Mouse (Mus musculus) G1E (cell line): ENCODE measurements at regions not wholly inside any gene's neighbourhood (a gene's known extent, or its start where the extent isn't known, plus 50 kb on each side); places are given as distances from the start of the nearest gene placed in this dataset.

Experiments
- ATAC-seq: 2 replicates; pipeline ENCODE4 v1.8.0; 2016; ENCODE audit warnings: mild to moderate bottlenecking; ENCODE audit not compliant: insufficient number of reproducible peaks, poor library complexity, low FRiP score, severe bottlenecking; ENCODE audit errors: extremely low read depth
- DNase-seq: peaks from one replicate; pipeline ENCODE4 v3.0.0; 2012; ENCODE audit warnings: low spot score
- H3K27me3 ChIP-seq: 2 replicates; pipeline ENCODE4 v1.6.1; 2012; ENCODE audit warnings: mild to moderate bottlenecking, low read length, inconsistent platforms; ENCODE audit not compliant: insufficient read depth
- H3K36me3 ChIP-seq: replicated peaks from 2 replicates; pipeline ENCODE3; 2012; ENCODE audit warnings: mild to moderate bottlenecking, inconsistent platforms
- H3K4me1 ChIP-seq: 2 replicates; pipeline ENCODE4 v1.6.1; 2012; ENCODE audit warnings: low read depth, low read length, inconsistent platforms, mixed read lengths; ENCODE audit not compliant: insufficient read depth
- H3K4me3 ChIP-seq: 2 replicates; pipeline ENCODE4 v1.5.1; 2012; ENCODE audit warnings: low read depth, mild to moderate bottlenecking, inconsistent platforms, low read length, moderate library complexity, mixed read lengths
- H3K9me3 ChIP-seq: replicated peaks from 2 replicates; pipeline ENCODE4 v1.6.1; 2012; ENCODE audit warnings: inconsistent platforms
- CTCF ChIP-seq: IDR thresholded peaks from 2 replicates; pipeline ENCODE4 v1.5.1; 2012; ENCODE audit warnings: low read depth, low read length, inconsistent platforms, mixed read lengths
- GATA1 ChIP-seq: IDR thresholded peaks from 2 replicates; pipeline ENCODE4 v1.6.1; 2012; ENCODE audit warnings: borderline replicate concordance, low read length, inconsistent platforms, mixed read lengths
- GATA2 ChIP-seq: IDR thresholded peaks from 2 replicates; pipeline ENCODE4 v1.6.1; 2012; ENCODE audit warnings: low read depth, low read length, inconsistent platforms, borderline replicate concordance
- POLR2AphosphoS5 ChIP-seq: IDR thresholded peaks from 2 replicates; pipeline ENCODE4 v1.6.1; 2012; ENCODE audit warnings: low read depth, low read length, inconsistent platforms; ENCODE audit not compliant: insufficient replicate concordance
- TAL1 ChIP-seq: conservative IDR thresholded peaks from 2 replicates; pipeline ENCODE4 v1.6.1; 2012; ENCODE audit warnings: low read depth, low read length, inconsistent platforms, mixed read lengths

DNA sequence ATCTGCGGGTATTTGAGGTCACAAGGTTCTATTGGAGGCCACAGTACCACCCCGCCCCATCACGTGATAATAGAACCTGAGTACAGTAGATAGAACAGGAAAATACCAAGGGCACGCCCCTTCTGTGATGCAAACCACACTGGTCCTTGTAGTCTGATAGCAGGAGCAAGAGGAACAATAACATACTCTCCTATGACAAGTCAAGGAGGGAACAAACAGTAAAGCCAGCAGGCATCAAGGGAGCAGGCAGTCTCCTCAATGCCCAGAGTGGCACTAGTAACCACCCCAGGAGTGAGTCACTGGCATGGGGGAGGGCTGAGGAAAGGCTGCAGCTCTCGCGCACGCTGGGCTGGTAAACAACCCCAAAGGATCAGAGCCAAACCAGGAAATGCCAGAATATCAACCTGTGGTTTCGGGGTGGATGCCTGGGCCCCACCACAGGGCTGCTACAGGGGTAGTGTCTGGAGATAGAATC is 150.5 kb upstream of the Tmc1 start:
- Histone ChIP-seq H3K27me3 (0 out of 2 replicates have a peak, but pooled peaks cover 3% of the 10 kb centered on the region), H3K4me3 (no peak overlapping the region), H3K36me3 (no peaks in the 10 kb centered on the region), H3K4me1 (no peaks in the 10 kb centered on the region), H3K9me3 (no peaks in the 10 kb centered on the region)
- ATAC-seq (no peak), DNase-seq (no peak)
- TF ChIP-seq CTCF: no peak

DNA sequence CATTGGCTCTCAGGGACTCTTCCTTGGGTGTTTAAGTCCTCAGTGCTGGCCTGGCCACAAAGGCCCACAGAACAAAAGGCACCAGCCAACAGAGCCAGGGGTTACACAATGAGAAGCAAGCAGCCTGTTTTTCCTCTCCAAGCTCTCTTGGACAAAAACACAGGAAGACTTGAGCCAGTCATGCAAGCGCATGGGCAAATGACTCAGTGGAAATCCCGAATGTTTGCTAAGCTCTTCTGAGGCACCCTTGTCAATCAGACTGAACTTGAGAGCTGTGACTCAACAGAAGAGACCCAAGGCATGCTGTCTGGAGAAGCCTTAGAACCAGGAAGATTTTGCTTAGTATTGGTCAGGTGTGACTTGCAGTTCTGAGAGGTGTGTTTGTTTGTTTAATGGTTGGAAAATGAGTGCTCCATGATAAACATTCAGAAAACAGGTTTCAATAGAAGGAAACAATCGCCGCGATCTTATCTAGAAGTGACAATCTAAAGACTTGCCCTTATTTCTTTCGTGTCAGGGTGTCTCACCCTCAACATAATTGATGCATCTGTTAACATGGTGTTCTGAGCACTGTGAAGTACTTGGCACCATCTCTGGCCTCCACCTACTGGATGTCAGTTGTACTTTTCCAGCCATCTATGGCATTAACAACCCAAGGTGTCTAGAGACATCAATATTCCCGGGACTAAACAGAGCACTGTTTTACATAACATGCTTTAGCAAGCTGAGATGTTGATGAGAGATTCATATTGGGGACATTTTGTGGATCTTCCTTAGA is 124.0 kb upstream of the Tmc1 start:
- no peaks in the 10 kb centered on the region for H3K9me3 ChIP-seq
- H3K36me3 ChIP-seq: no peaks in the 10 kb centered on the region
- H3K27me3 ChIP-seq: no peaks in the 10 kb centered on the region
- H3K4me3 ChIP-seq: no peak overlapping the region
- no peak for DNase-seq
- ATAC-seq: no peak
- no peaks in the 10 kb centered on the region for H3K4me1 ChIP-seq
- TF ChIP-seq POLR2AphosphoS5 (no peak), GATA2 (no peak), CTCF (no peak), TAL1 (no peak), GATA1 (no peak)

DNA sequence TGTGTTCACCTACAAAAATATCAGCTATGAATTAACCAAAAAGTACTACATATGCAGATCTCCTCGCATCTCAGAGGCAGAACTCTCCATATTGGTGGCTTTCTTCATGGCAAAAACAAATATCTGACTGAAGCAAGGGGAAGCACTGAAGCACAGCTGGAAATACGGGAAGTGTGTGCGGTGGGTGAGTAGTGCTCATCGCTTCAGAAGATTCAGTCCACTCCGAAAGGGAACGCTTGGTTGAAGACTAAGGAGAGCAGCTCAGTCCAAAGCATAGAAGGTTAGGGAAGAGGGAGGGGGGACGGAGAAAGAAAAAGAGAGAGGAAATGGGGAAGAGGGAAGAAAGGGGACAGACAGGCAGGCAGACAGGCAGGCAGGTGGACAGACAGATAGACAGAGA is 114.4 kb upstream of the Tmc1 start:
- ATAC-seq (no peak), DNase-seq (no peak)
- TF ChIP-seq CTCF: no peak
- no peak for TF ChIP-seq GATA1
- TF ChIP-seq POLR2AphosphoS5: no peak
- TF ChIP-seq GATA2: no peak
- no peak for TF ChIP-seq TAL1
- Histone ChIP-seq H3K9me3 (no peaks in the 10 kb centered on the region), H3K27me3 (no peaks in the 10 kb centered on the region), H3K36me3 (no peaks in the 10 kb centered on the region), H3K4me1 (no peaks in the 10 kb centered on the region), H3K4me3 (no peak overlapping the region)

DNA sequence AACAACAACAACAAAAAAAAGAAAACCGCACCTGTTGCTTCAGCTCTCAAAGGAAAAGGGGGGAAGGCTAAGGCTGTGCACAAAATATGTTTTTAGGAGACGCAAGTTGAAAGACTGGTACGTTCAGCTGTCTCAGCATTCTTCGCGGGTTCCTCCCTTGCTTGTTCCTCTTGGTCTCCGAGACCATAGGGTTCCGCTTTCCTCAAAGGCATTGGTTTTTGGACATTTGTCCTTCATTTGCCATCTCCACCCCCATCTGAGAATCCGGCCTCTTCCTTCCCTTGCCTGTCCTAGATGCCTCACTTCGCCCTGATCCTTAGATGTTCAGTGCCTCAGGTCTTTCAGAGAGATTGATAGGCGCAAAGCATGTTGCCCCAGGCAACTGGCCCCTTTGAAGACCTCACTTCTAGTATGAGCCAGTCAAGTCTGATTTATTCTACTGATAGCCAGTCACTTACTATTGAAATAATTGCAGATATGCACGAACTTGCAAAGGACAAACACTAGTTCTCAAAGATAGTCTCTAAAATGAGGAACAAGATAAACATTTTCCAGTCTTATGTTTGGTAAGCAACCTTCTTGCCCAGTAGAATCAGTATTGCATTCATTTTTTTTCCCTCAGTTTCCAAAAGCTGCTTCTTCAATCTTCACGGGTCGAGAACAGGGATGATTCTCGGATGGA is 112.6 kb upstream of the Tmc1 start:
- Histone ChIP-seq H3K4me3 (no peak overlapping the region), H3K27me3 (no peaks in the 10 kb centered on the region), H3K36me3 (no peaks in the 10 kb centered on the region), H3K9me3 (no peaks in the 10 kb centered on the region), H3K4me1 (no peaks in the 10 kb centered on the region)
- TF ChIP-seq GATA1 (no peak), CTCF (no peak), POLR2AphosphoS5 (no peak), GATA2 (no peak), TAL1 (no peak)
- DNase-seq: no peak
- no peak for ATAC-seq

DNA sequence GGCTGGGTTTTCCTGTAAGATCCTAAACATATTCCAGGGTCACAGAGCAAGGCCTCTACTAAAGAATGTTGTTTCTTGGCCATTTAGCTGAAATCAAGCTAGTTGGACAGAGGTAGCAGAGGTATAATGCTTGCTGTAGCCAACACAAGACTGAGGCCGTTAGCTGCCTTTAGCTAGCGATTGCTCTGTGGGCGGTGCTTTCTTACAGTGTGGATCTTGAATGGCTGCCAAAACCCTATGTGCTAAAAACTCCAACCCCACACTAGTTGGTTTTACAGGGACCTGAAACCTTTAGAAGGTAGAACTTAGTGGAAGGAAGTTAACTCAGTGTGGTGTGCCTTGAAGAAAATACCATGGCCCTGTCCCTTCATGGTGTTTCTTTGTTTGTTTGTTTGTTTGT is 110.9 kb upstream of the Tmc1 start:
- H3K4me1 ChIP-seq: no peaks in the 10 kb centered on the region
- ATAC-seq (no peak), DNase-seq (no peak)
- no peak overlapping the region for H3K4me3 ChIP-seq
- H3K9me3 ChIP-seq: no peaks in the 10 kb centered on the region
- no peaks in the 10 kb centered on the region for H3K27me3 ChIP-seq
- H3K36me3 ChIP-seq: no peaks in the 10 kb centered on the region
- TF ChIP-seq CTCF (no peak), TAL1 (no peak), POLR2AphosphoS5 (no peak), GATA1 (no peak), GATA2 (no peak)

DNA sequence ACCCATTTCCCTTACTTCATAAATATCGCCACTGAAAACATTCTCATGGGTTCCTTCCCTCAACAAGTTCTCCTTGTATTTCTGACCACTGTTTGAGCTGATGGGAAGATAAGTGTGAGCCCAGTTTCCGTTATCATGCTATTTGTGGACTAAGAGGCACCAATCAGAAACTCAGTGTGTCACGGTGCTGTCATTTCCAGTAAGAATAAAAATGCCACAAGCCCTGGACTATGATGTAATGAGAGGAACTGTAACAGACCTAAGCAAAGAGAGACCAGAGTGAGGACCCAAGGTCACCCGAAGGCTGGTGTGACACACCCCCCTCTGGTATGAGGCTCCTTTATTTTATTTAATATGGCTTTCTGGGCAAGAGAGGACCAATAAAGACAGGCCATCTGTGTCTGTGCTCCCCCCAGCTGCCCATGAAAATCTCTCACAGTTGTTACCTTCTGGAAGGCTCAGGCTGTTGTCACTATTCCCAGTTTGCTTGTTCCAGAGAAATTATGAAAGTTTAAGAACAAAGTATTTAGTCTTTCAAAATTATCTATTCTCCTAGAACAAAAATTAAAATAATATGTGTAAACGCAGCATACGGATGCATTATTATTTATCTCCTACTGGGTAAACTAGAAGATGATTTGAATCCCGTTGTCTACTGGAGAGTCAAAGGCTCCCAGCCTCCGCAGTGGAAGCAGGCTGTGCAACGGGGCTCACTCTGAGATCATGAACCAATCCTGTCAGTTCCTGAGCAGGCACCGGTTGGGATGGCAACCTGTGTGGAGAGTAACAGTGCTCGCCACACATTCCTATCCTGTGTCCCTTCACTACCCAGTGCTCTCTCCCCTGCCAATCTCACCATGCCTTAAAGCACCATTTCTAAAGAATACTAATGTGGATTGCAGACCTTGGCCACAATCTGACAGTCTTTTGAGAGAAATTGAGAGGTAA is 99.9 kb upstream of the Tmc1 start:
- H3K9me3 ChIP-seq: no peaks in the 10 kb centered on the region
- no peaks in the 10 kb centered on the region for H3K4me1 ChIP-seq
- no peak for ATAC-seq
- no peaks in the 10 kb centered on the region for H3K36me3 ChIP-seq
- no peak for DNase-seq
- TF ChIP-seq GATA2 (no peak), POLR2AphosphoS5 (no peak)
- H3K27me3 ChIP-seq: peaks cover 3% of the 10 kb centered on the region; the same call in 1 of the 2 replicates
- H3K4me3 ChIP-seq: no peak overlapping the region
